Mouse (Mus musculus): ENCODE data around the gene Etl4.

Etl4 gene

DNA sequence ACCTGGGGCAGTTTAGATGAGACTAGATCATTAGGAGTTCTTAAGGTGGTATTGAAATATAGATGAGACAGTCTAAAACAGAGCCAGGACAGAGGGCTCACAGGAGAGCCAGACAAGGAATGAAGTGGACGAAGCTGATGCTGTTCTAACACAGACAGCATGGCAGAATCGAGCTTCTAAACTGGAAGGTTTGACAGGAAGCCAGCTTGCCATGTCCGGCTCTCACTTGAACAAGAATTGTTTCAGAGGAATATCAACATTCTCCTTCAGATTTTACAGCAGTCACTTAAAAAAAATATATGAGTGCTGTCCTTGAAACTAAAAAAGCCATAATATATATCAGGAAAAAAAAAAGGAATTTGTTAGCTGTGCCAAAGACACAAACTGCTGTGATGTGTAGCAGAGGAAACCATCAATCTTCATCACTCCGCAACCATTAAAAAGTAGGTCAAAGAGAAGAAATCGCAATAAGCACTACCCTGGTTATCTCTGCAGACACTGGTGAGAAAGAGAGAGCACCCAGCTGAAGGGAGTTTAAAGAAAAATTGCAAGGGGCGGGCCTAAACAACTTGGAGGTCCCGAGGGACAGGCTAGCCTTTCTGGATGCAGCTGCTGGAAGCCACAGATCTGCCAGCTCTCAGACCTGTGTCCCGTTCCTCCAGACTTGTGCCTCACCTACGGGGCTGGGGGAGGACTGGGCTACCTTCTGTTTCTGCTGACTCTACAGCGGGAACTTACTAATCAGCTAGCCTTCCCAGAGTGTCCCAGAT lies 534.3 kb downstream of the Etl4 start:
- no peak for DNase-seq (ENCODE audit: low read depth)

DNA sequence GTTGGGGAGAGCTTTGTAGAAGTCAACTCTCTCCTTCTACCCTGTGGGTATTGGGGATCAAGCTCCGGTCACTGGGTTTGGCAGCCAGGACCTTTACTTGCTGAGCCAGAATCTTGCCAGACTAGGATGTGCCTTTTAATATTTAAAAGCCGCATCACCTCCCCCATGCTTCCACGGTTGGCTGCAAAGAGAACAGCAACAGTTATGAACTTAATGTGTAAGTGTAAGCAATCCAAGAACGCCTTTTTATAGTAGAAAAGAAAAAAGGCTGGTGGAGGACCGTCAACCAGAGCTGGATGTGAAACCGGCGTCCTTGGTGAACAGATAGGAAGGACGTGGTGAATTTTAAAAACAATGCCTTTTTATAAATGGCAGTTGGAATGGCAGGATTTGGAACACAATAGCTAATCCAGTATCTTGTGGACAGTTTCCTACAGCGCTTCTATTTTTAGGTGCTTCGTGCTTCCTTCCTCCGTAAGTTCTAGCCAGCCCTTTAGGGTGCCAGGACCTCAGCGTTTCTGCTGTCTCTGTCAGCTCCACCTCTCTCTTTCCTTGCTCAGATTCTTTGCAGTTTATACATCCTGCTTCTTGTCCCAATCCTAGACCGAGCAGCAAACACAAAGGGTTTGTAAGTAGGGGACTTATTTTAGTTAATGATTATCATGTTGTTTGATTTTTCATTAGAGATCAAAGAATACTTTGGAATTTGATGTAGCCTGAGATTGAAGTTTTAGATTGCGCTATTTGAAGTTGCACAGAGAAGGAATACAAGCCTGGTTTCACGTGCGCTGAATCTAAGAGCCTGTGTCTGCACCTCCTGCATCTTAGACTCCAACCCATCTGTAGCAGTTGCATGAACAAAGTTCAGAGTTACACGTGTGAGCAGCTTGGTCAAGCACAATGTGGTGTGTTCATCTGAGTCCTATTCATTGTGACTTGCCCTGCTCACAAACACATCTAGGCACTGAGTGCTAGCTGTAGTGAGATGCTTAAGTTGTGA lies 535.9 kb downstream of the Etl4 start:
- DNase-seq (ENCODE audit: low read depth): no peak

DNA sequence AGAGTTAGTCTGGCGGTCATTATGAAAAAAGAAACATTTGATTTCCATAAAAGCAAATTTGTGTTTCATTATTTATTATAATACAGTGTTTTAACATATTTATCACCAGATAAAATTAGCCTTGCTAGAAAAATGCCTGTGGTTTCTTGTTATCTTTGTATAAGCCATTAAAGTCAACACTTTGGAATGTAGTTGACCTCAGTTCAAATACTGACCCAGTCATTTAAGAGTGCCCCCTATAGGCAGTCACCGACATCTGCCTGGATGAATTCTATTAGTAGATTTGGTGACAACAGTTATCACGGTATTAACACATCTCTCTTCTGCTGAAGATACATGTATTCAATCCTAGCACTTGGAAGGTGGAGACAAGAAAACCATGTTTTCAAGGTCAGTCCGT lies 536.6 kb downstream of the Etl4 start:
- DNase-seq (ENCODE audit: low read depth): no peak

DNA sequence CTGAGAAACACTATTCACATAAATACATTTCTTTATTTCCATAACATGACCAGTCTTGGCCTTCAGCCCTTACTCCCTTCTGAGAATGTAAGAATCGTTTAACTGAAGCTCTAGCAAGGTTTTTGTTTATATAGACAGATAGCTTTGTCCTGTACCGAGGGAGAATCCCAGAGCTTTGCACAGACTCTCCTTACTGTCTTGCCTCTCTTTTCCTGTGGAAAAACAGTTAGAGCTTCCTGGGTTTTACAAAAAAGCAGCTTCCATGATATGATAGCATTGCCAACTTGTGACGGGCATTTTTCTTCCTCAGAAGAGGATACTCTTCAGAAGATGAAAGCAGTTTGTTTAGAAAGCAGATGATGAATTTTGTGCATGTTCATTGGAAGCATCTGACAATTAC lies 541.4 kb downstream of the Etl4 start:
- DNase-seq (ENCODE audit: low read depth): no peak

GRCm38 (mm10) chr2:20453506-20454206 lies 544.1 kb downstream of the Etl4 start:
- no peak for DNase-seq (ENCODE audit: low read depth)

- DNase-seq (ENCODE audit: low read depth): no peak
Measured at GRCm38 (mm10) chr2:20479199-20479598, 569.6 kb downstream of the Etl4 start.

GRCm38 (mm10) chr2:20486137-20486788 lies 576.7 kb downstream of the Etl4 start:
- DNase-seq (ENCODE audit: low read depth): no peak

GRCm38 (mm10) chr2:20489090-20489489 lies 579.5 kb downstream of the Etl4 start:
- DNase-seq (ENCODE audit: low read depth): no peak

GRCm38 (mm10) chr2:20492125-20492524 lies 582.5 kb downstream of the Etl4 start:
- DNase-seq (ENCODE audit: low read depth): no peak

GRCm38 (mm10) chr2:20493806-20494205 lies 584.2 kb downstream of the Etl4 start:
- no peak for DNase-seq (ENCODE audit: low read depth)

DNA sequence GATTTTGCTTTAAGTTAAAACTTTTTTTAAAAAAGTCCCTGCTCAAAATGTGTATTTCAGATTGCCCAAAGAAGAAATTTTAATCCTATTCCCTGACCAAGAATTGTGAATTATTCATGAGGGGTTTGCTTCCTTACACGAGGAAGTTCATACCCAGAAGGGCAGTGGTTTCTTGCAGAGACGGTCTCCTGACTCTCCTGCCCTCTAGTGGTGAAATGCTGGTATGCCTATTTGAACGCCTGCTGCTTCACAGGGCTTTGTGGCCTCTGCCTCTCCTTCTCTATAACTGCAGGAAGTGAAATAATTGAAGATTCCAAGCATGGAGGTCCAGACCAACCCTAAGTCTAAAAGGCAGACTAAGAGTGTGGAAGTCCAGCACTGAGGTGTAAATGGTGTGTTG lies 585.1 kb downstream of the Etl4 start:
- peak; percentile 15 for DNase-seq (ENCODE audit: low read depth)

DNA sequence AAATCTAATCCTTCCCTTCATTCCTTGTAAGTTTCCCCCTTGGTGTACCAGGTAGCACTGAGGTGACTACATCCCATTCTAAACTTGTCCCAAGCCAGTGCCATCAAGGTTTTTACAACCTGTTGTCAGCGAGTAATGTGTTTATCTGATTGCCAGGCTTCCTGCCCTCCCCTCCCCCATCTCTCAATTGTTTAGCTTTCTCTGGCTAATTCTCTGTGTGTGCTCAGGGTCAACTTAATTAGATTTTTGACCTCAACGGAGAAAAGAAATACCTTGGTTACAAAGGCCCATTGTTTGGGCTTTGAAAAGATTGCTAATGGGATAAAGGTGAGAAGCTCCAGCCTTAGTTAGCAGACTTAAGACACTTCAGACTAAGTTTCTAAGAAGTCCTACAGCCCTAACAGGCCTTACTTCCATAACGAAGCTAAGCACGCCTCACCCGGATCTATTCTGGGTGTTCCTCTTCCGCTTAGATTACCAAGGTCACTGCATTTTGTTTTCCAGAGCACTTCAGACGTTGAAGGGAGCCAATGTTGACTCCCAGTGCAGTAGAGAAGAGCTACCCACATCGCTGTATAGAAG lies 586.7 kb downstream of the Etl4 start:
- no peak for DNase-seq (ENCODE audit: low read depth)

DNA sequence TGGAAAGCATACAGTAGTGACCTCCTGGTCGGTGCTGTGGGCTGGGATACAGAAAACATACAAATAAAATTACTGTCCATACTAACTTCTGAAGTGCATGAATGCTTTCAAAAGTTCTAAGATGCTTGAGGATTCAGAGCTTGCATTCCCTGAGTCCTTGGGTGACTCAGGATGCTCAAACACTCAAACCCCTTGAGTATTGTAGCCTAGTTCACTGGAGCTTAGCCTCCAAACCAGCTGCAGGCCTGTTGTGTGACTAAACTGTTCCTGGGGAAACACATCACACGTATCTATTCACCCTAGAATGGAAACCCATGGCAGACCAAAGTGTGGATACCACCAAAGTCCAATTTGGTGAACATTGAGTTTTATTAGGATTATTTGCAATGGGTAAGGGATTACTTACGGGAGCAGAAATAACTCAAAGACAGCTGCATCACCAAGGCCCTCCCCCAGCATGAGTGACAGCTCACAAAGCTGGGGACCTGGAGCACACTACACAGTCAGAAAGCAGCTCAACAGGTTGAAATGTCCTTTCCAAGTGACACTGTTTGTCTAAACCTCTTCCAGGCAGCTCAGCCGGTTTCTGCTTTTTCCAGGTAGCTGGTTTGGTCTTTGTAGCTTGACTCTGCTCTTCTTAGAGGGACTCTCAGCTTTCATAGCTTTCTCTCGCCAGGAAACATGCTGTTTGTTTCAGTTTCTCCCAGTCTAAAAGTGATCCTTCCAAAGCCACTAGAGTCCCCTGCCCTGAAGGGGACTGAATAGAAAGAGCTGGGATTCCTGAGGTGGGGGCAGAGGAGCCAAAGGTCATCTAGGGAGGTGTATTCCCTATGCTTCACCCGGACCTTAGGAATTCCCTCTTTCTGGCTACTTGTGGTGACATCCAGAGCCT lies 598.5 kb downstream of the Etl4 start:
- no peak for DNase-seq (ENCODE audit: low read depth)

- no peak for DNase-seq (ENCODE audit: low read depth)
Measured at GRCm38 (mm10) chr2:20508724-20509052, 599.1 kb downstream of the Etl4 start.

- DNase-seq (ENCODE audit: low read depth): no peak
Measured at GRCm38 (mm10) chr2:20510061-20510460, 600.5 kb downstream of the Etl4 start.

DNA sequence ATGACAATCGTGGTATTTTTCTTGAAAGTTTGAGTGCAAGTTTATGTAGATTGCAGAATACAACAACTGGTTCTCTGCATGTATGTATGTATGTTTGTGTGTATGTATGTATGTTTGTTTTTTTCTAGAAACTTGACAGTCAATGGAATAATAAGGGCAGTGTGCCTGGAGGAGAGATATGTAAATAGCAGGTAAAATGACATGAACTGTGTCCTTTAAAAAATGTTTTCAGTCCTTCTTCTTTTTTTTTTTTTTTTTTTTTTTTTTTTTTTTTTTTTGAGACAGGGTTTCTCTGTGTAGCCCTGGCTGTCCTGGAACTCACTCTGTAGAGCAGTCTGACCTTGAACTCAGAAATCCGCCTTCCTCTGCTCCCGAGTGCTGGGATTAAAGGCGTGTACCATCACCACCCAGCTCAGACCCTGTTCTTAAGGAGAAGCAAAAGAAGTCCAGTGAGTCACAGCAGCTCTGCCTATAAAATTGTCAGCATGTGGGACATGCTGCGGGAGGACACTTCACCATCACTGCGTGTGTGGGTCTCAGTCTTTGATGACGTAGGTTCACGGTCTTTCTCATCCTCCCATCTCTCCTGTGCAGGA lies 606.8 kb downstream of the Etl4 start:
- no peak for DNase-seq (ENCODE audit: low read depth)

GRCm38 (mm10) chr2:20517853-20518252 lies 608.3 kb downstream of the Etl4 start:
- DNase-seq (ENCODE audit: low read depth): no peak

DNA sequence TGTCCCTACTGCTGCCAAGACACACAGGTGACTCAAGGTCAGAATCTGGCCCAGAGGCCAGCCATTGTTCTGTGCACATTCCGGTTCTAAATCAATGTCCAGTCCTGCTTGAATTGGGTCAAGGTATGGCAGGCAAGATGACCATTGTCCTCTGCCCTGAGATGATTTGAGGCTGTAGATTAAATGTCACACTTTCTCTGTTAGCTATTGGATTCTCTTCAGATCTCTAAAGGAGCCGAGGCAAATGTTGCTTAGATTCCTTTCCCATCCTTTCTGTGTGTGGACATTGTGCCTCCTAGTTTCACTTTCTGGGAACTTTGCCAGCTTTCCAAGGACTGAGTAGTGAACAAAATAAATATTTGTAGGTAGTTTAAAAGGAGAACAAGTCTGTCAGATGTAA lies 608.9 kb downstream of the Etl4 start:
- DNase-seq (ENCODE audit: low read depth): no peak

- no peak for DNase-seq (ENCODE audit: low read depth)
Measured at GRCm38 (mm10) chr2:20519447-20520098, 610.0 kb downstream of the Etl4 start.

GRCm38 (mm10) chr2:20520099-20520475 lies 610.5 kb downstream of the Etl4 start:
- DNase-seq (ENCODE audit: low read depth): no peak
